Mouse (Mus musculus) C2C12 (cell line): ENCODE data around the gene Olfr283. TPM values are rescaled to one million over a fixed set of nuclear protein-coding genes. Genes with fewer than 3 reads are reported as not detected.

Experiments
- H3K27me3 ChIP-seq: one replicate; pipeline ENCODE4 v1.6.1; 2011; ENCODE audit not compliant: control insufficient read depth, insufficient read depth, insufficient read length
- H3K36me3 ChIP-seq: one replicate; pipeline ENCODE4 v1.6.1; 2011; ENCODE audit not compliant: control insufficient read depth, insufficient read depth
- H3K4me3 ChIP-seq: one replicate; pipeline ENCODE4 v1.5.1; 2011; ENCODE audit warnings: mild to moderate bottlenecking, control low read depth; ENCODE audit not compliant: poor library complexity, insufficient read depth, severe bottlenecking
- H3K79me2 ChIP-seq: one replicate; pipeline ENCODE4 v1.6.1; 2011; ENCODE audit not compliant: control insufficient read depth, insufficient read depth
- H3K79me3 ChIP-seq: one replicate; pipeline ENCODE4 v1.6.1; 2011; ENCODE audit warnings: low read depth, control low read depth
- H3ac ChIP-seq: one replicate; pipeline ENCODE3; 2011; ENCODE audit warnings: low read depth; ENCODE audit not compliant: control insufficient read depth, insufficient read length
- CEBPB ChIP-seq: IDR thresholded peaks from one replicate; pipeline ENCODE4 v1.6.1; 2011; ENCODE audit warnings: low read depth, mild to moderate bottlenecking, control low read depth, moderate library complexity
- CTCF ChIP-seq: IDR thresholded peaks from one replicate; pipeline ENCODE4 v1.5.1; 2011; ENCODE audit not compliant: control insufficient read depth, insufficient read depth, insufficient read length
- FOSL1 ChIP-seq: IDR thresholded peaks from one replicate; pipeline ENCODE4 v1.8.0; 2011; ENCODE audit warnings: mild to moderate bottlenecking, low read length; ENCODE audit not compliant: poor library complexity, insufficient read depth, severe bottlenecking
- MAX ChIP-seq: IDR thresholded peaks from one replicate; pipeline ENCODE4 v1.6.1; 2011; ENCODE audit warnings: mild to moderate bottlenecking, control low read depth
- MYOD1 ChIP-seq: IDR thresholded peaks from one replicate; pipeline ENCODE4 v1.6.1; 2011; ENCODE audit warnings: low read depth; ENCODE audit not compliant: control insufficient read depth, insufficient read length
- MYOG ChIP-seq: IDR thresholded peaks from one replicate; pipeline ENCODE4 v1.6.1; 2011; ENCODE audit not compliant: control insufficient read depth, insufficient read length; ENCODE audit errors: extremely low read depth
- USF1 ChIP-seq: IDR thresholded peaks from one replicate; pipeline ENCODE4 v1.6.1; 2011; ENCODE audit warnings: low read depth, mild to moderate bottlenecking, control low read depth, moderate library complexity
- polyA plus RNA-seq: library from polyadenylated mRNA; unstranded; fragments of >200 nt; fragmentation: generic; extraction: Trizol; gene quantifications from one replicate; pipeline ENCODE4 v1.2.1, GENCODE M21; 2012; ENCODE audit warnings: missing spikeins

The Olfr283 gene
- polyA plus RNA-seq, 1 experiment, result not detected

GRCm38 (mm10) chr15:98391903-98392187 lies 11.1 kb upstream of the Olfr283 start:
- H3K4me3 ChIP-seq, result no peak overlapping the region
- peaks cover 12% of the 10 kb centered on the region for H3K27me3 ChIP-seq
- no peaks in the 10 kb centered on the region for H3K79me3 ChIP-seq
- no peaks in the 10 kb centered on the region for H3K79me2 ChIP-seq
- TF ChIP-seq MYOD1, result no peak
- no peak for TF ChIP-seq FOSL1
- TF ChIP-seq MAX, result no peak
- no peak overlapping the region for H3ac ChIP-seq
- H3K36me3 ChIP-seq, result no peaks in the 10 kb centered on the region

DNA sequence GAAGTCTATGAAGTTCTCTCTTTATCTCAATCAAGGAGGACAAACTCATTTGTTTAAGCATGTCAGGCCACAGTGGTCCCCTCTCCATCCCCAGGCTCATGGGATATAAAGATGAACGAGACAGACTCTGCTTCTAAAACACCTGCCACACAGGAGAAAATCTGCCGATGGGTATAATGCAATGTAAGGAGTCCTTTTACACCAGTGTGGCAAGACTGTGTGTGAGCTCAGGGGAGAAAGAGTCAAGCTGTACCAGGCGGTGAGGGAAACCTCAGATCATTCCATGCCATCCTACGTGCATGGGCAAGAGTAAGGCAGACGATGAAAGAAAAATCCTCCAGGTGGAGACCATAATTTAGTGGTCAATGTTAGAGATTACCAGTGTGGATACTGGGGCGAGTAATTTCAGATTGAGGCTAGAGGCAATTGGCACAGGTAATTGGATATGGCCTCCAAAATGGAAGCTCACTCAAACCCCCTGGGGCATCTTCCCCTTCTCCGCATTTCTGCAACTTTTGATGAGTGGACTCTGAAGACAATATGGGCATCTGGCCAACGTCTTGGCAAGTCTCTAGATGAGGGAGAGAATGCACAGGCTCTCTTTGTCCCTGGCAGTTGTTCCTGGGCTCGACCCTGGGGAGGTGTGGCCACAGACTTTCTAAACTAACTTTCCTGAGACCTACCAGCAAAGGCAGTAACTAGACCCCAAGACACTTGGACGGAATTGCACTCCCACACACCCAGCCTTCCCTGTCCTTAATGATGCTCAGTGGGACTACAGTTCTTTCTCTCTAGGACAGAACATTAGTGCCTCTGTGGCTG lies 10.5 kb upstream of the Olfr283 start:
- no peak overlapping the region for H3ac ChIP-seq
- H3K4me3 ChIP-seq, result no peak overlapping the region
- no peaks in the 10 kb centered on the region for H3K36me3 ChIP-seq
- TF ChIP-seq USF1, result no peak
- no peak for TF ChIP-seq MAX
- no peak for TF ChIP-seq MYOD1
- TF ChIP-seq CTCF, result no peak
- no peak for TF ChIP-seq FOSL1
- H3K27me3 ChIP-seq, result peaks cover 12% of the 10 kb centered on the region
- H3K79me2 ChIP-seq, result no peaks in the 10 kb centered on the region
- no peaks in the 10 kb centered on the region for H3K79me3 ChIP-seq

DNA sequence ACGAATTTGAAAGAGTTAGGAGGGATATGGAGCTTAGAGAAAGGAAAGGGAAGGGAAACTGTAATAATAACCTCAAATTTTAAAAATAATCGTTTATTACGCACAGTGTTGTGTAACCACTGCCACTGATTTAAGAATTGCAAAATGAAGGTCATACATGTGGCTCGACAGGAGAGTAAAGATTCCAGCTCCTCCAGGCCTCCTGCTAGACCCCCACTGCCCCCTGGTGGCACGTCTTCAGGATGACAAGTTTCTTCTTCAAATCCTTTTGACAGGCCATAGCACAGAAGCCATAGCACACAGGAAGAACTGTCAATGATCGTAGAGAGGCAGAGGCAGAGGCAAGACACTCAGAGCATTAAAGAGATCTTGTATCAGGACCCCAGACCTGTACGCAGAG lies 9.1 kb upstream of the Olfr283 start:
- TF ChIP-seq MAX (no peak), CTCF (peak; percentile 61)
- Histone ChIP-seq H3ac (no peak overlapping the region), H3K27me3 (peaks cover 12% of the 10 kb centered on the region), H3K36me3 (no peaks in the 10 kb centered on the region), H3K79me3 (no peaks in the 10 kb centered on the region), H3K79me2 (no peaks in the 10 kb centered on the region), H3K4me3 (no peak overlapping the region)

DNA sequence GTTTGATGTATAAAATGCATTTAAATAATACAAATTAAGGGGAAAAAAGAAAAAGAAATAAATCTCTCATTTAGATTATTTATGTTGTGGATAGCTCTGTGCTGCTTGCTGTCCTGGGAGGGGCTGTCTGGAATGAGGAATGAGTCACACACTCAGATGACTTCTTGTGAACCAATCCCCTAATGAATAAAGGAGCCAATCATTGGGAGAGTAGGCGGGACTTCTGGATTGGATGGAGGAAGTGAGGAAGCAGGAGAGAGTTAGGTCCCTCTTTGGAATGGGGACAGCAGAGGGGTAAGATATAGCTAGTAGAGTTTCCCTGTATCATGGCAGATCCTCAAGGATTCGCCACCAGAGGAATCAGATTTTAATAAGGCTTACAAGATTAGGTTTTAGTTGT lies 6.9 kb upstream of the Olfr283 start:
- Histone ChIP-seq H3K79me2 (no peaks in the 10 kb centered on the region), H3K4me3 (no peak overlapping the region), H3K27me3 (peaks cover 28% of the 10 kb centered on the region), H3K79me3 (no peaks in the 10 kb centered on the region), H3K36me3 (no peaks in the 10 kb centered on the region), H3ac (no peak overlapping the region)
- TF ChIP-seq FOSL1, result no peak
- no peak for TF ChIP-seq MAX
- TF ChIP-seq CTCF, result no peak
- peak; percentile 57 for TF ChIP-seq USF1
- TF ChIP-seq CEBPB, result no peak

- TF ChIP-seq CEBPB (no peak), USF1 (no peak), FOSL1 (no peak), MAX (no peak), MYOG (no peak), MYOD1 (no peak), CTCF (no peak)
- H3K36me3 ChIP-seq, result no peaks in the 10 kb centered on the region
- no peak overlapping the region for H3K4me3 ChIP-seq
- no peaks in the 10 kb centered on the region for H3K79me3 ChIP-seq
- no peak overlapping the region for H3ac ChIP-seq
- peaks cover 43% of the 10 kb centered on the region for H3K27me3 ChIP-seq
- no peaks in the 10 kb centered on the region for H3K79me2 ChIP-seq
Measured at GRCm38 (mm10) chr15:98378209-98378608, 2.5 kb downstream of the Olfr283 start.

- TF ChIP-seq CEBPB (no peak), CTCF (no peak), MYOD1 (no peak), FOSL1 (no peak), MYOG (no peak)
- no peaks in the 10 kb centered on the region for H3K79me3 ChIP-seq
- H3K27me3 ChIP-seq, result peaks cover 36% of the 10 kb centered on the region
- no peaks in the 10 kb centered on the region for H3K36me3 ChIP-seq
- no peak within 1 kb of the TSS for H3K4me3 ChIP-seq
- no peak within 1 kb of the TSS for H3ac ChIP-seq
- no peaks in the 10 kb centered on the region for H3K79me2 ChIP-seq
Measured at GRCm38 (mm10) chr15:98340887-98341286, 39.9 kb downstream of the Olfr283 start, which contains the start of gene Olfr284. Gene Olfr284, minus strand, starts transcription at chr15:98340987.

Other genes with a start within 250 kb of the Olfr283 start
- gene Asb8, start 215.3 kb downstream of the Olfr283 start, polyA plus RNA-seq, result 39.0 TPM
- gene Ccdc184, start 213.8 kb downstream of the Olfr283 start, polyA plus RNA-seq, result 1.1 TPM
- gene Olfr288, start 185.4 kb downstream of the Olfr283 start, polyA plus RNA-seq, result not detected
- gene Gm44579, start 160.0 kb downstream of the Olfr283 start, polyA plus RNA-seq, result not detected
- not detected for gene Olfr287, start 159.9 kb downstream of the Olfr283 start, polyA plus RNA-seq
- gene Olfr286, start 146.5 kb downstream of the Olfr283 start, polyA plus RNA-seq, result not detected
- not detected for gene H1fnt, start 123.7 kb downstream of the Olfr283 start, polyA plus RNA-seq
- not detected for gene Zfp641, start 84.8 kb downstream of the Olfr283 start, polyA plus RNA-seq
- not detected for gene Olfr285, start 63.6 kb downstream of the Olfr283 start, polyA plus RNA-seq
- gene Olfr284, start 40.0 kb downstream of the Olfr283 start, polyA plus RNA-seq, result not detected
- gene Olfr282, start 50.3 kb upstream of the Olfr283 start, polyA plus RNA-seq, result not detected
- gene Olfr281, start 71.6 kb upstream of the Olfr283 start, polyA plus RNA-seq, result not detected
- gene OR5BS1P, start 89.0 kb upstream of the Olfr283 start, polyA plus RNA-seq, result not detected
- not detected for gene Lalba, start 101.8 kb upstream of the Olfr283 start, polyA plus RNA-seq
- gene Olfr279, start 111.5 kb upstream of the Olfr283 start, polyA plus RNA-seq, result not detected
- 178 TPM for gene Kansl2, start 153.3 kb upstream of the Olfr283 start, polyA plus RNA-seq
- gene Ccnt1, start 190.0 kb upstream of the Olfr283 start, polyA plus RNA-seq, result 13.4 TPM
- gene 4930415O20Rik, start 190.1 kb upstream of the Olfr283 start, polyA plus RNA-seq, result 0.09 TPM
- gene Adcy6, start 229.1 kb upstream of the Olfr283 start, polyA plus RNA-seq, result 52.6 TPM
- 112 TPM for gene Cacnb3, start 249.9 kb upstream of the Olfr283 start, polyA plus RNA-seq